Mouse (Mus musculus): Measurements from ENCODE around the gene Lbr. TPM values are rescaled to one million over a fixed set of nuclear protein-coding genes. Genes with fewer than 3 reads are reported as not detected.

Gene Lbr
- polyA plus RNA-seq, 2 experiments from 2014 or later = 393 to 404 TPM

- ATAC-seq = no peak
Measured at GRCm38 (mm10) chr1:181769392-181769791, 73.5 kb downstream of the Lbr start.

Other genes with a start within 250 kb of the Lbr start
- gene Enah, start 176.9 kb upstream of the Lbr start, polyA plus RNA-seq (2017; shearing (Covaris generic)) = 1 to 10 TPM in 1 of 2 experiments, under 1 TPM in 1; 0.29 to 1.3 TPM